In the genomic region with DNA sequence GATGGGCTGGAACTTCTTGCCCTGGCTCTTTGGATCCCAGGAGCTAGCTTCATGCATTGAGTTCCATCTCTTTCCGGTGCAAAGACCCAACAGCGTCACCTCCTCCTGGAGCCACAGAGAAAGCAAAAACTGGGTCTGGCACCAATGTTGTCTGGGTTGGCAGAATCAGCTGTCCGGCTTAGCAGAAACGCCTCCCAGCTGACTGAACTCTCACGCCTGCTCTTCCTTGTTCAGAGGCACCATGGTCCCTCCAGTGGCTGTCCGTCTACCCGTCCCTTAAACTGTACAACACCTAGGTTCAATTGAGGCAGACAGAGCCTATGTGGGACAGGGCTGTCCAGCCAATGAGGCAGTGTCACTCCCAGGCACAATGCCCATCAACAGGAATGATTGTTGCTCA, we compare ENCODE assay signal across 28 mouse cellular contexts. TPM values are rescaled to one million over a fixed set of nuclear protein-coding genes. Genes with fewer than 3 reads are reported as not detected.
DNase-seq lines count a peak whose midpoint lies in the region; ATAC-seq lines count a peak whose summit lies in the region.
"Had no signal": no experiment of that assay in that cellular context is flagged by ENCODE, and none has a peak within 500 bp of the region (broad histone marks: within the 10 kb centered on the region; RNA-seq: fewer than 3 reads in every experiment).

No protein-coding gene starts in this region.

- H3K27me3 ChIP-seq in forebrain, embryonic 10.5 days (ENCODE audit: poor library complexity, severe bottlenecking) = peaks cover 24% of the 10 kb centered on the region
- H3K27me3 ChIP-seq in forebrain, embryonic 16.5 days (replicated peaks; ENCODE audit: control insufficient read depth, insufficient read depth, low read length) = no peaks in the 10 kb centered on the region
- peaks cover 11% of the 10 kb centered on the region for H3K27me3 ChIP-seq in forebrain, embryonic 11.5 days (ENCODE audit: control insufficient read depth, insufficient read depth, low read length)
- peaks cover under 1% of the 10 kb centered on the region; the same call in 1 of the 2 replicates for H3K27me3 ChIP-seq in forebrain, embryonic 13.5 days
- no peaks in the 10 kb centered on the region for H3K27me3 ChIP-seq in hindbrain, embryonic 14.5 days (ENCODE audit: control insufficient read depth, insufficient read depth, low read length)

- H3K36me3 ChIP-seq in forebrain, embryonic 10.5 days (replicated peaks) = no peaks in the 10 kb centered on the region
- H3K36me3 ChIP-seq in forebrain, embryonic 16.5 days (ENCODE audit: control insufficient read depth, insufficient read depth) = no peaks in the 10 kb centered on the region
- H3K36me3 ChIP-seq in forebrain, embryonic 11.5 days (ENCODE audit: control insufficient read depth, insufficient read depth, low read length) = no peaks in the 10 kb centered on the region
- no peaks in the 10 kb centered on the region for H3K36me3 ChIP-seq in forebrain, embryonic 13.5 days (ENCODE audit: poor library complexity, severe bottlenecking)
- no peaks in the 10 kb centered on the region for H3K36me3 ChIP-seq in hindbrain, embryonic 14.5 days (replicated peaks; ENCODE audit: control insufficient read depth, insufficient read depth)
- H3K36me3 ChIP-seq: embryonic facial prominence, embryonic 13.5 days; liver, embryonic 15.5 days had no signal

- H3K9me3 ChIP-seq in forebrain, embryonic 10.5 days = no peaks in the 10 kb centered on the region
- H3K9me3 ChIP-seq in forebrain, embryonic 16.5 days (ENCODE audit: control insufficient read depth, low read length) = no peaks in the 10 kb centered on the region
- no peaks in the 10 kb centered on the region; the same call in 1 of the 2 replicates for H3K9me3 ChIP-seq in forebrain, embryonic 11.5 days (ENCODE audit: control insufficient read depth, low read length)
- 0 out of 2 replicates have a peak, but pooled peaks cover 5% of the 10 kb centered on the region for H3K9me3 ChIP-seq in forebrain, embryonic 13.5 days (replicated peaks)
- H3K9me3 ChIP-seq in hindbrain, embryonic 14.5 days (ENCODE audit: control insufficient read depth, low read length) = no peaks in the 10 kb centered on the region
- H3K9me3 ChIP-seq: embryonic facial prominence, embryonic 13.5 days; liver, embryonic 15.5 days had no signal

- no peak overlapping the region for H3K9ac ChIP-seq in forebrain, embryonic 16.5 days (replicated peaks; ENCODE audit: low read depth, low read length)
- no peak overlapping the region for H3K9ac ChIP-seq in forebrain, embryonic 11.5 days (ENCODE audit: low read length)
- H3K9ac ChIP-seq in forebrain, embryonic 13.5 days = no peak overlapping the region
- H3K9ac ChIP-seq in hindbrain, embryonic 14.5 days = no peak overlapping the region
- H3K9ac ChIP-seq: embryonic facial prominence, embryonic 13.5 days; liver, embryonic 15.5 days had no signal

- no peak overlapping the region for H3K4me2 ChIP-seq in forebrain, embryonic 16.5 days (ENCODE audit: low read length)
- no peak overlapping the region for H3K4me2 ChIP-seq in forebrain, embryonic 11.5 days (ENCODE audit: low read depth, low read length, severe bottlenecking)
- H3K4me2 ChIP-seq in forebrain, embryonic 13.5 days = no peak overlapping the region
- H3K4me2 ChIP-seq in hindbrain, embryonic 14.5 days (replicated peaks) = no peak overlapping the region
- H3K4me2 ChIP-seq: embryonic facial prominence, embryonic 13.5 days; liver, embryonic 15.5 days had no signal

- ATAC-seq in forebrain, embryonic 16.5 days = no peak
- ATAC-seq in forebrain, embryonic 11.5 days (replicated peaks; ENCODE audit: low FRiP score) = no peak
- ATAC-seq in forebrain, embryonic 13.5 days = no peak
- no peak for ATAC-seq in hindbrain, embryonic 14.5 days (ENCODE audit: low FRiP score)
- no peak for ATAC-seq in erythroid progenitor cell, adult 5-6 weeks (replicated peaks; ENCODE audit: low FRiP score, poor library complexity, severe bottlenecking)
- ATAC-seq: lung, postnatal 0 days had no signal

- peaks cover 59% of the 10 kb centered on the region for H3K4me1 ChIP-seq in forebrain, embryonic 10.5 days
- peaks cover 44% of the 10 kb centered on the region for H3K4me1 ChIP-seq in forebrain, embryonic 16.5 days (replicated peaks; ENCODE audit: control insufficient read depth, insufficient read depth, low read length)
- H3K4me1 ChIP-seq in forebrain, embryonic 11.5 days (replicated peaks; ENCODE audit: control insufficient read depth, insufficient read depth, low read length) = peaks cover 31% of the 10 kb centered on the region
- H3K4me1 ChIP-seq in forebrain, embryonic 13.5 days = peaks cover 51% of the 10 kb centered on the region
- peaks cover 35% of the 10 kb centered on the region for H3K4me1 ChIP-seq in hindbrain, embryonic 14.5 days (replicated peaks; ENCODE audit: control insufficient read depth, insufficient read depth, low read length)

- peak overlapping the region; percentile 95 for H3K27ac ChIP-seq in forebrain, embryonic 10.5 days
- no peak overlapping the region for H3K27ac ChIP-seq in forebrain, embryonic 16.5 days (ENCODE audit: low read length)
- peak overlapping the region; percentile 100; the same call in 1 of the 2 replicates for H3K27ac ChIP-seq in forebrain, embryonic 11.5 days (ENCODE audit: low read depth, low read length)
- peak overlapping the region; percentile 99 for H3K27ac ChIP-seq in forebrain, embryonic 13.5 days
- 0 out of 2 replicates have a peak overlapping the region, but pooled peaks have one; percentile 93 for H3K27ac ChIP-seq in hindbrain, embryonic 14.5 days
- H3K27ac ChIP-seq: embryonic facial prominence, embryonic 13.5 days; liver, embryonic 15.5 days had no signal

- no peak for DNase-seq in forebrain, embryonic 10.5 days (ENCODE audit: extremely low spot score, low spot score)
- no peak for DNase-seq in forebrain, embryonic 11.5 days (ENCODE audit: low spot score)
- no peak for DNase-seq in hindbrain, embryonic 14.5 days (ENCODE audit: low spot score)
- no peak for DNase-seq in embryo, embryonic 11 days
- no peak for DNase-seq in embryo, embryonic 9.5 days (ENCODE audit: extremely low spot score)
- DNase-seq: gastrocnemius, postnatal 36 days; kidney, adult 11 months; retina, postnatal 1 day; right cerebral cortex, postnatal 4 days; thymus, adult 2 months had no signal

- 91% methylated on average over 7 of the region's 7 CpGs for WGBS in forebrain, embryonic 10.5 days
- 90% methylated on average over 7 of the region's 7 CpGs for WGBS in forebrain, embryonic 16.5 days
- 94% methylated on average over 7 of the region's 7 CpGs for WGBS in forebrain, embryonic 11.5 days
- 93% methylated on average over 7 of the region's 7 CpGs for WGBS in forebrain, embryonic 13.5 days
- WGBS in hindbrain, embryonic 14.5 days = 89% methylated on average over 7 of the region's 7 CpGs

- H3K4me3 ChIP-seq in forebrain, embryonic 10.5 days = no peak overlapping the region
- H3K4me3 ChIP-seq in forebrain, embryonic 16.5 days (replicated peaks; ENCODE audit: low read length) = no peak overlapping the region
- H3K4me3 ChIP-seq in forebrain, embryonic 11.5 days (ENCODE audit: low read depth, low read length) = no peak overlapping the region
- no peak overlapping the region for H3K4me3 ChIP-seq in forebrain, embryonic 13.5 days
- H3K4me3 ChIP-seq in hindbrain, embryonic 14.5 days (replicated peaks; ENCODE audit: low read length) = no peak overlapping the region
- H3K4me3 ChIP-seq: embryonic facial prominence, embryonic 13.5 days; liver, embryonic 15.5 days had no signal

RNA-seq across cellular contexts. Expression of a gene that starts 1.4 kb away (rescaled TPM):
- polyA plus RNA-seq in forebrain, embryonic 10.5 days (2016; fragmentation: Nextera tagmentation; extraction: Ambion mirVana) = 20.7 and 20.8 TPM in 2 replicates
- 18.5 and 19.4 TPM in 2 replicates for polyA plus RNA-seq in forebrain, embryonic 16.5 days (2015; fragmentation: Nextera tagmentation; extraction: Ambion mirVana)
- polyA plus RNA-seq in forebrain, embryonic 11.5 days (2014; fragmentation: Nextera tagmentation; extraction: Ambion mirVana) = 42.2 and 47.3 TPM in 2 replicates
- polyA plus RNA-seq in forebrain, embryonic 13.5 days (2015; fragmentation: Nextera tagmentation; extraction: Ambion mirVana) = 25.8 and 27.1 TPM in 2 replicates
- polyA plus RNA-seq in hindbrain, embryonic 14.5 days (2014; fragmentation: Nextera tagmentation; extraction: Ambion mirVana) = 20.0 and 22.1 TPM in 2 replicates
- total RNA-seq in erythroid progenitor cell, adult 5-6 weeks (2015; ENCODE audit: low replicate concordance) = not detected in 2 replicates
- not detected in 2 replicates for total RNA-seq in erythroid progenitor cell, adult 5-6 weeks (2017; ENCODE audit: low replicate concordance)
- total RNA-seq: adrenal gland, adult 18-20 months; common myeloid progenitor, adult 5-6 weeks; heart, adult 8-10 months; hematopoietic stem cell, adult 5-6 weeks; megakaryocyte, adult 5-6 weeks had no signal
- polyA plus RNA-seq: heart, embryonic 16.5 days; liver, embryonic 15.5 days had no signal

RNA-seq across cellular contexts. Expression of a gene that starts 1.5 kb away (rescaled TPM):
- polyA plus RNA-seq in forebrain, embryonic 10.5 days (2016; fragmentation: Nextera tagmentation; extraction: Ambion mirVana) = 0.21 TPM in 1 of 2 replicates, not detected in the other
- not detected in 2 replicates for polyA plus RNA-seq in forebrain, embryonic 16.5 days (2015; fragmentation: Nextera tagmentation; extraction: Ambion mirVana)
- not detected in 2 replicates for polyA plus RNA-seq in forebrain, embryonic 11.5 days (2014; fragmentation: Nextera tagmentation; extraction: Ambion mirVana)
- polyA plus RNA-seq in forebrain, embryonic 13.5 days (2015; fragmentation: Nextera tagmentation; extraction: Ambion mirVana) = not detected in 2 replicates
- polyA plus RNA-seq in hindbrain, embryonic 14.5 days (2014; fragmentation: Nextera tagmentation; extraction: Ambion mirVana) = not detected in 2 replicates
- total RNA-seq in erythroid progenitor cell, adult 5-6 weeks (2015; ENCODE audit: low replicate concordance) = not detected in 2 replicates
- total RNA-seq in erythroid progenitor cell, adult 5-6 weeks (2017; ENCODE audit: low replicate concordance) = not detected in 2 replicates
- total RNA-seq: adrenal gland, adult 18-20 months; common myeloid progenitor, adult 5-6 weeks; gastrocnemius, postnatal 36 days; heart, adult 8-10 months; hematopoietic stem cell, adult 5-6 weeks; layer of hippocampus, postnatal 25 days; left cerebral cortex, postnatal 14 days; megakaryocyte, adult 5-6 weeks had no signal
- polyA plus RNA-seq: C2C12; embryonic facial prominence, embryonic 13.5 days; heart, embryonic 16.5 days; kidney, embryonic 16.5 days; large intestine, adult 2 months; limb, embryonic 14.5 days; liver, embryonic 15.5 days; lung, postnatal 0 days; thymus, adult 2 months had no signal

RNA-seq across cellular contexts. Expression of a gene that starts 32.0 kb away (rescaled TPM):
- 0.33 and 0.71 TPM in 2 replicates for polyA plus RNA-seq in forebrain, embryonic 10.5 days (2016; fragmentation: Nextera tagmentation; extraction: Ambion mirVana)
- polyA plus RNA-seq in forebrain, embryonic 16.5 days (2015; fragmentation: Nextera tagmentation; extraction: Ambion mirVana) = 0.26 and 0.66 TPM in 2 replicates
- polyA plus RNA-seq in forebrain, embryonic 11.5 days (2014; fragmentation: Nextera tagmentation; extraction: Ambion mirVana) = 0.83 and 1.2 TPM in 2 replicates
- polyA plus RNA-seq in forebrain, embryonic 13.5 days (2015; fragmentation: Nextera tagmentation; extraction: Ambion mirVana) = 0.36 and 1.3 TPM in 2 replicates
- polyA plus RNA-seq in hindbrain, embryonic 14.5 days (2014; fragmentation: Nextera tagmentation; extraction: Ambion mirVana) = 0.99 and 1.4 TPM in 2 replicates
- not detected in 2 replicates for total RNA-seq in erythroid progenitor cell, adult 5-6 weeks (2015; ENCODE audit: low replicate concordance)
- not detected in 2 replicates for total RNA-seq in erythroid progenitor cell, adult 5-6 weeks (2017; ENCODE audit: low replicate concordance)
- total RNA-seq: common myeloid progenitor, adult 5-6 weeks had no signal

RNA-seq across cellular contexts. Expression of a gene that starts 53.8 kb away (rescaled TPM):
- 31.7 and 32.3 TPM in 2 replicates for polyA plus RNA-seq in forebrain, embryonic 10.5 days (2016; fragmentation: Nextera tagmentation; extraction: Ambion mirVana)
- 6.1 and 7.0 TPM in 2 replicates for polyA plus RNA-seq in forebrain, embryonic 16.5 days (2015; fragmentation: Nextera tagmentation; extraction: Ambion mirVana)
- polyA plus RNA-seq in forebrain, embryonic 11.5 days (2014; fragmentation: Nextera tagmentation; extraction: Ambion mirVana) = 14.1 and 14.4 TPM in 2 replicates
- polyA plus RNA-seq in forebrain, embryonic 13.5 days (2015; fragmentation: Nextera tagmentation; extraction: Ambion mirVana) = 4.6 and 5.0 TPM in 2 replicates
- 8.5 and 9.9 TPM in 2 replicates for polyA plus RNA-seq in hindbrain, embryonic 14.5 days (2014; fragmentation: Nextera tagmentation; extraction: Ambion mirVana)
- total RNA-seq in erythroid progenitor cell, adult 5-6 weeks (2015; ENCODE audit: low replicate concordance) = not detected in 2 replicates
- total RNA-seq in erythroid progenitor cell, adult 5-6 weeks (2017; ENCODE audit: low replicate concordance) = not detected in 2 replicates
- total RNA-seq: common myeloid progenitor, adult 5-6 weeks; hematopoietic stem cell, adult 5-6 weeks had no signal
